Mouse (Mus musculus): ENCODE measurements around the gene AI661453. TPM values are rescaled to one million over a fixed set of nuclear protein-coding genes. Genes with fewer than 3 reads are reported as not detected.
A peak's percentile ranks its signal among the peaks of the same experiment; 100 is the strongest.

Gene AI661453
- polyA plus RNA-seq, 1 experiment from 2014 or later, result 2.8 TPM

GRCm38 (mm10) chr17:47484241-47484921, 48.0 kb downstream of the AI661453 start:
- Histone ChIP-seq H3K4me1 (ENCODE audit: insufficient read depth, low read depth, low read length) (no peaks in the 10 kb centered on the region), H3K9me3 (ENCODE audit: low read length) (no peaks in the 10 kb centered on the region), H3K27me3 (replicated peaks; ENCODE audit: insufficient read depth, low read length) (no peaks in the 10 kb centered on the region), H3K4me2 (replicated peaks; ENCODE audit: low read depth, low read length) (no peak overlapping the region), H3K27ac (ENCODE audit: low read length) (peak overlapping the region; percentile 49), H3K36me3 (ENCODE audit: insufficient read depth, low read length) (peaks cover 13% of the 10 kb centered on the region), H3K9ac (replicated peaks; ENCODE audit: low read depth) (no peak overlapping the region), H3K4me3 (ENCODE audit: low read depth, low read length) (no peak overlapping the region)
- DNase-seq (ENCODE audit: low spot score), result peak; percentile 90
- ATAC-seq, result peak; percentile 91
- TF ChIP-seq CTCF (IDR thresholded peaks at IDR 0.05) (no peak), EP300 (IDR thresholded peaks at IDR 0.05) (no peak)
- WGBS, result 43% methylated on average over 1 of the region's 1 CpGs

- H3K9ac ChIP-seq (replicated peaks; ENCODE audit: low read depth), result no peak overlapping the region
- no peaks in the 10 kb centered on the region for H3K4me1 ChIP-seq (ENCODE audit: insufficient read depth, low read depth, low read length)
- H3K4me2 ChIP-seq (replicated peaks; ENCODE audit: low read depth, low read length), result no peak overlapping the region
- TF ChIP-seq EP300 (IDR thresholded peaks at IDR 0.05), result no peak
- no peak for TF ChIP-seq CTCF (IDR thresholded peaks at IDR 0.05)
- H3K4me3 ChIP-seq (ENCODE audit: low read depth, low read length), result no peak overlapping the region
- WGBS, result 7% methylated on average over 3 of the region's 3 CpGs
- DNase-seq (ENCODE audit: low spot score) (no peak), ATAC-seq (no peak)
- H3K9me3 ChIP-seq (ENCODE audit: low read length), result no peaks in the 10 kb centered on the region
- no peaks in the 10 kb centered on the region for H3K27me3 ChIP-seq (replicated peaks; ENCODE audit: insufficient read depth, low read length)
- peak overlapping the region; percentile 49 for H3K27ac ChIP-seq (ENCODE audit: low read length)
- H3K36me3 ChIP-seq (ENCODE audit: insufficient read depth, low read length), result peaks cover 19% of the 10 kb centered on the region
Measured at GRCm38 (mm10) chr17:47484993-47485392, 48.6 kb downstream of the AI661453 start.

- 49% methylated on average over 3 of the region's 3 CpGs for WGBS
- H3K9ac ChIP-seq (replicated peaks; ENCODE audit: low read depth), result no peak overlapping the region
- no peak overlapping the region for H3K27ac ChIP-seq (ENCODE audit: low read length)
- peaks cover 26% of the 10 kb centered on the region for H3K36me3 ChIP-seq (ENCODE audit: insufficient read depth, low read length)
- ATAC-seq, result no peak
- H3K4me1 ChIP-seq (ENCODE audit: insufficient read depth, low read depth, low read length), result no peaks in the 10 kb centered on the region
- DNase-seq (ENCODE audit: low spot score), result peak; percentile 41
- no peaks in the 10 kb centered on the region for H3K27me3 ChIP-seq (replicated peaks; ENCODE audit: insufficient read depth, low read length)
- H3K9me3 ChIP-seq (ENCODE audit: low read length), result no peaks in the 10 kb centered on the region
- TF ChIP-seq EP300 (IDR thresholded peaks at IDR 0.05), result no peak
- TF ChIP-seq CTCF (IDR thresholded peaks at IDR 0.05), result no peak
- H3K4me2 ChIP-seq (replicated peaks; ENCODE audit: low read depth, low read length), result no peak overlapping the region
- H3K4me3 ChIP-seq (ENCODE audit: low read depth, low read length), result no peak overlapping the region
Measured at GRCm38 (mm10) chr17:47485791-47486190, 49.4 kb downstream of the AI661453 start.

- no peaks in the 10 kb centered on the region for H3K27me3 ChIP-seq (replicated peaks; ENCODE audit: insufficient read depth, low read length)
- H3K36me3 ChIP-seq (ENCODE audit: insufficient read depth, low read length), result peaks cover 63% of the 10 kb centered on the region
- H3K9me3 ChIP-seq (ENCODE audit: low read length), result no peaks in the 10 kb centered on the region
- peak; percentile 28 for TF ChIP-seq CTCF (IDR thresholded peaks at IDR 0.05)
- no peak for TF ChIP-seq EP300 (IDR thresholded peaks at IDR 0.05)
- H3K4me2 ChIP-seq (replicated peaks; ENCODE audit: low read depth, low read length), result no peak overlapping the region
- WGBS, result 76% methylated on average over 9 of the region's 9 CpGs
- no peaks in the 10 kb centered on the region for H3K4me1 ChIP-seq (ENCODE audit: insufficient read depth, low read depth, low read length)
- no peak for DNase-seq (ENCODE audit: low spot score)
- no peak for ATAC-seq
- H3K4me3 ChIP-seq (ENCODE audit: low read depth, low read length), result no peak overlapping the region
- no peak overlapping the region for H3K27ac ChIP-seq (ENCODE audit: low read length)
- H3K9ac ChIP-seq (replicated peaks; ENCODE audit: low read depth), result no peak overlapping the region
Measured at GRCm38 (mm10) chr17:47490791-47491190, 54.4 kb downstream of the AI661453 start.

- 0 out of 2 replicates have a peak, but pooled peaks have one; percentile 8 for TF ChIP-seq CTCF (IDR thresholded peaks at IDR 0.05)
- TF ChIP-seq EP300 (IDR thresholded peaks at IDR 0.05), result no peak
- Histone ChIP-seq H3K4me1 (ENCODE audit: insufficient read depth, low read depth, low read length) (no peaks in the 10 kb centered on the region), H3K4me2 (replicated peaks; ENCODE audit: low read depth, low read length) (no peak overlapping the region), H3K27ac (ENCODE audit: low read length) (no peak overlapping the region), H3K4me3 (ENCODE audit: low read depth, low read length) (no peak overlapping the region), H3K36me3 (ENCODE audit: insufficient read depth, low read length) (peaks cover 75% of the 10 kb centered on the region), H3K9ac (replicated peaks; ENCODE audit: low read depth) (no peak overlapping the region), H3K27me3 (replicated peaks; ENCODE audit: insufficient read depth, low read length) (no peaks in the 10 kb centered on the region), H3K9me3 (ENCODE audit: low read length) (no peaks in the 10 kb centered on the region)
- 67% methylated on average over 6 of the region's 6 CpGs for WGBS
- DNase-seq (ENCODE audit: low spot score), result no peak
- no peak for ATAC-seq
Measured at GRCm38 (mm10) chr17:47492731-47493130, 56.3 kb downstream of the AI661453 start.

GRCm38 (mm10) chr17:47493653-47494052, 57.2 kb downstream of the AI661453 start:
- Histone ChIP-seq H3K4me3 (ENCODE audit: low read depth, low read length) (no peak overlapping the region), H3K4me1 (ENCODE audit: insufficient read depth, low read depth, low read length) (no peaks in the 10 kb centered on the region), H3K27me3 (replicated peaks; ENCODE audit: insufficient read depth, low read length) (no peaks in the 10 kb centered on the region), H3K9me3 (ENCODE audit: low read length) (no peaks in the 10 kb centered on the region), H3K4me2 (replicated peaks; ENCODE audit: low read depth, low read length) (no peak overlapping the region), H3K27ac (ENCODE audit: low read length) (no peak overlapping the region), H3K36me3 (ENCODE audit: insufficient read depth, low read length) (peaks cover 75% of the 10 kb centered on the region), H3K9ac (replicated peaks; ENCODE audit: low read depth) (no peak overlapping the region)
- ATAC-seq (no peak), DNase-seq (ENCODE audit: low spot score) (no peak)
- 84% methylated on average over 6 of the region's 6 CpGs for WGBS
- TF ChIP-seq CTCF (IDR thresholded peaks at IDR 0.05), result no peak
- no peak for TF ChIP-seq EP300 (IDR thresholded peaks at IDR 0.05)

All from lung, postnatal 0 days (tissue).